Mouse (Mus musculus) heart, embryonic 13.5 days (tissue): ENCODE measurements at regions not wholly inside any gene's neighbourhood (a gene's known extent, or its start where the extent isn't known, plus 50 kb on each side); places are given as distances from the start of the nearest gene placed in this dataset.

Source experiments
- ATAC-seq: fragments of 200-750 bp; cut with Nextera tagmentation; 2 replicates; pipeline ENCODE4 v1.8.0; 2017; ENCODE audit warnings: moderate TSS enrichment; ENCODE audit not compliant: insufficient number of reproducible peaks, low FRiP score, low TSS enrichment; ENCODE audit errors: extremely low read depth
- H3K27ac ChIP-seq: fragments of 300-500 bp; sonication (generic); replicated peaks from 2 replicates; pipeline ENCODE4 v1.5.1; 2015; ENCODE audit warnings: moderate library complexity, mild to moderate bottlenecking, inconsistent platforms
- H3K27me3 ChIP-seq: fragments of 300-500 bp; sonication (generic); replicated peaks from 2 replicates; pipeline ENCODE4 v1.6.1; 2015; ENCODE audit warnings: mild to moderate bottlenecking, inconsistent platforms
- H3K36me3 ChIP-seq: fragments of 300-500 bp; sonication (generic); 2 replicates; pipeline ENCODE4 v1.6.1; 2015; ENCODE audit warnings: mild to moderate bottlenecking, inconsistent platforms
- H3K4me1 ChIP-seq: fragments of 300-500 bp; sonication (generic); 2 replicates; pipeline ENCODE4 v1.6.1; 2015; ENCODE audit warnings: inconsistent platforms
- H3K4me2 ChIP-seq: fragments of 300-500 bp; sonication (generic); 2 replicates; pipeline ENCODE4 v1.6.1; 2015; ENCODE audit warnings: inconsistent platforms, mild to moderate bottlenecking, moderate library complexity
- H3K4me3 ChIP-seq: fragments of 300-500 bp; sonication (generic); 2 replicates; pipeline ENCODE4 v1.5.1; 2015; ENCODE audit warnings: moderate library complexity, mild to moderate bottlenecking, inconsistent platforms
- H3K9ac ChIP-seq: fragments of 300-500 bp; sonication (generic); 2 replicates; pipeline ENCODE4 v1.6.1; 2015; ENCODE audit warnings: inconsistent platforms, mild to moderate bottlenecking, moderate library complexity
- H3K9me3 ChIP-seq: fragments of 300-500 bp; sonication (generic); 2 replicates; pipeline ENCODE4 v1.6.1; 2016; ENCODE audit warnings: inconsistent platforms
- WGBS: fragments of 180-500 bp; shearing (Covaris S2); methylation state at CpG from one replicate; pipeline ENCODE4 v1.1.7; 2015; ENCODE audit warnings: mixed read lengths; 5-methylcytosine and 5-hydroxymethylcytosine counted together

- Histone ChIP-seq H3K27ac (no peak overlapping the region), H3K4me3 (no peak overlapping the region), H3K9me3 (peaks cover 5% of the 10 kb centered on the region), H3K9ac (no peak overlapping the region), H3K27me3 (peaks cover 8% of the 10 kb centered on the region; the same call in 1 of the 2 replicates), H3K36me3 (no peaks in the 10 kb centered on the region), H3K4me1 (peaks cover 15% of the 10 kb centered on the region), H3K4me2 (no peak overlapping the region)
- no peak for ATAC-seq
- 36% methylated on average over 5 of the region's 5 CpGs for WGBS
Measured at GRCm38 (mm10) chr7:136182101-136182500, 465.9 kb upstream of the Mki67 start.

- no peak for ATAC-seq
- no peaks in the 10 kb centered on the region for H3K4me1 ChIP-seq
- H3K9me3 ChIP-seq, result no peaks in the 10 kb centered on the region
- no peaks in the 10 kb centered on the region for H3K27me3 ChIP-seq
- H3K9ac ChIP-seq, result no peak overlapping the region
- 82% methylated on average over 17 of the region's 17 CpGs for WGBS
- no peak overlapping the region for H3K4me3 ChIP-seq
- no peak overlapping the region for H3K27ac ChIP-seq
- H3K36me3 ChIP-seq, result no peaks in the 10 kb centered on the region
- no peak overlapping the region for H3K4me2 ChIP-seq
Measured at GRCm38 (mm10) chr7:136196424-136197160, 480.4 kb upstream of the Mki67 start.

GRCm38 (mm10) chr7:136208879-136209278, 492.7 kb upstream of the Mki67 start:
- Histone ChIP-seq H3K4me2 (no peak overlapping the region), H3K4me3 (no peak overlapping the region), H3K9me3 (no peaks in the 10 kb centered on the region), H3K9ac (no peak overlapping the region), H3K27ac (no peak overlapping the region), H3K4me1 (peaks cover 29% of the 10 kb centered on the region), H3K36me3 (no peaks in the 10 kb centered on the region), H3K27me3 (peaks cover 12% of the 10 kb centered on the region)
- ATAC-seq, result no peak
- WGBS, result 85% methylated on average over 12 of the region's 12 CpGs

- 32% methylated on average over 31 of the region's 31 CpGs for WGBS
- no peak for ATAC-seq
Measured at GRCm38 (mm10) chr7:136209299-136210171, 493.4 kb upstream of the Mki67 start.

GRCm38 (mm10) chr7:136212492-136212891, 496.3 kb upstream of the Mki67 start:
- Histone ChIP-seq H3K9me3 (no peaks in the 10 kb centered on the region), H3K9ac (no peak overlapping the region), H3K27me3 (peaks cover 22% of the 10 kb centered on the region), H3K4me1 (peaks cover 34% of the 10 kb centered on the region), H3K36me3 (no peaks in the 10 kb centered on the region), H3K4me3 (no peak overlapping the region), H3K27ac (no peak overlapping the region; the same call in 1 of the 2 replicates), H3K4me2 (no peak overlapping the region)
- WGBS, result 22% methylated on average over 8 of the region's 8 CpGs
- no peak for ATAC-seq

More at GRCm38 (mm10) chr7:136209299-136210171, 493.4 kb upstream of the Mki67 start:
- peak overlapping the region; percentile 23; the same call in 1 of the 2 replicates for H3K4me2 ChIP-seq
- no peak overlapping the region for H3K27ac ChIP-seq
- peaks cover 12% of the 10 kb centered on the region for H3K27me3 ChIP-seq
- no peak overlapping the region for H3K4me3 ChIP-seq
- H3K4me1 ChIP-seq, result peaks cover 29% of the 10 kb centered on the region
- H3K9me3 ChIP-seq, result no peaks in the 10 kb centered on the region
- H3K9ac ChIP-seq, result peak overlapping the region; percentile 30; the same call in 1 of the 2 replicates
- H3K36me3 ChIP-seq, result no peaks in the 10 kb centered on the region

- Histone ChIP-seq H3K4me3 (no peak overlapping the region), H3K27ac (no peak overlapping the region), H3K9ac (no peak overlapping the region), H3K36me3 (no peaks in the 10 kb centered on the region), H3K9me3 (no peaks in the 10 kb centered on the region), H3K4me2 (no peak overlapping the region), H3K27me3 (peaks cover 30% of the 10 kb centered on the region), H3K4me1 (peaks cover 34% of the 10 kb centered on the region)
- ATAC-seq, result no peak
- whole genome bisulfite sequencing, result 50% methylated on average over 11 of the region's 11 CpGs
Measured at GRCm38 (mm10) chr7:136213057-136213961, 497.1 kb upstream of the Mki67 start.

- no peak overlapping the region for H3K4me3 ChIP-seq
- WGBS, result 81% methylated on average over 3 of the region's 3 CpGs
- peaks cover 34% of the 10 kb centered on the region for H3K4me1 ChIP-seq
- no peak overlapping the region for H3K4me2 ChIP-seq
- H3K27me3 ChIP-seq, result peaks cover 35% of the 10 kb centered on the region
- H3K36me3 ChIP-seq, result no peaks in the 10 kb centered on the region
- H3K9me3 ChIP-seq, result no peaks in the 10 kb centered on the region
- H3K27ac ChIP-seq, result no peak overlapping the region
- no peak for ATAC-seq
- no peak overlapping the region for H3K9ac ChIP-seq
Measured at GRCm38 (mm10) chr7:136213962-136214308, 497.8 kb upstream of the Mki67 start.

GRCm38 (mm10) chr7:136214415-136214814, 498.3 kb upstream of the Mki67 start:
- Histone ChIP-seq H3K4me1 (peaks cover 32% of the 10 kb centered on the region), H3K9ac (no peak overlapping the region), H3K27ac (no peak overlapping the region), H3K36me3 (no peaks in the 10 kb centered on the region), H3K4me2 (no peak overlapping the region), H3K4me3 (no peak overlapping the region), H3K9me3 (no peaks in the 10 kb centered on the region), H3K27me3 (peaks cover 32% of the 10 kb centered on the region)
- no peak for ATAC-seq
- WGBS, result 85% methylated on average over 4 of the region's 4 CpGs

GRCm38 (mm10) chr7:136216734-136217133, 500.6 kb upstream of the Mki67 start:
- Histone ChIP-seq H3K4me1 (peaks cover 25% of the 10 kb centered on the region), H3K4me2 (no peak overlapping the region), H3K9me3 (no peaks in the 10 kb centered on the region), H3K4me3 (no peak overlapping the region), H3K27ac (no peak overlapping the region), H3K9ac (no peak overlapping the region), H3K36me3 (no peaks in the 10 kb centered on the region), H3K27me3 (peaks cover 23% of the 10 kb centered on the region)
- no peak for ATAC-seq

GRCm38 (mm10) chr7:136219564-136220244, 503.5 kb upstream of the Mki67 start:
- no peak for ATAC-seq
- H3K9me3 ChIP-seq, result no peaks in the 10 kb centered on the region
- H3K27ac ChIP-seq, result no peak overlapping the region
- 0 out of 2 replicates have a peak, but pooled peaks cover 5% of the 10 kb centered on the region for H3K4me1 ChIP-seq
- H3K9ac ChIP-seq, result no peak overlapping the region
- H3K4me3 ChIP-seq, result no peak overlapping the region
- H3K4me2 ChIP-seq, result no peak overlapping the region
- no peaks in the 10 kb centered on the region for H3K36me3 ChIP-seq
- 61% methylated on average over 14 of the region's 14 CpGs for WGBS
- H3K27me3 ChIP-seq, result peaks cover 23% of the 10 kb centered on the region
